Mouse (Mus musculus) heart, postnatal 36 days (tissue): Measurements from ENCODE around the gene Cenpb. TPM values are rescaled to one million over a fixed set of nuclear protein-coding genes. Genes with fewer than 3 reads are reported as not detected.
"Not testable (repeated sequence)": the region's sequence is repeated elsewhere in the genome, so short reads cannot be mapped to it uniquely, and the experiment has no call there.

ENCODE experiments used
- DNase-seq, 2 experiments: peaks; one replicate each; pipeline ENCODE4 v3.0.0; 2021 to 2022
- intact Hi-C: fragments of 180-260 bp; cut with DNase I; formaldehyde crosslinking; loops from one replicate; pipeline ENCODE4 v1.15.1; 2025
- total RNA-seq, 2 experiments: library from RNA; stranded (reverse); gene quantifications; 2 replicates each; pipeline ENCODE4 v1.2.3; 2021

Cenpb gene
- 10 to 100 TPM; 85.1 to 86.2 TPM for total RNA-seq

- intact Hi-C loops = loop anchor here (1.0 to 5.0 kb wide), 3 partner anchors 30 to 232 kb away; no protein-coding TSS in a partner anchor
- DNase-seq = peak; percentile 89
These were observed at the start of gene Cenpb for GRCm38 (mm10) chr2:131179990-131180587. TSS of gene Cenpb (minus strand) at chr2:131180067.

GRCm38 (mm10) chr2:131227243-131227642 lies 47.4 kb upstream of the Cenpb start:
- no peak for DNase-seq
- intact Hi-C loops = no loop called here

GRCm38 (mm10) chr2:131226669-131227068 lies 46.8 kb upstream of the Cenpb start:
- DNase-seq, intact Hi-C loops: not testable (repeated sequence)

GRCm38 (mm10) chr2:131225178-131225577 lies 45.3 kb upstream of the Cenpb start:
- no peak for DNase-seq
- intact Hi-C loops = no loop called here

GRCm38 (mm10) chr2:131223569-131223968 lies 43.7 kb upstream of the Cenpb start:
- intact Hi-C loops = loop anchor here (2.0 kb wide), 1 partner anchor 21 kb away; no protein-coding TSS in a partner anchor
- no peak for DNase-seq

- no peak for DNase-seq
- intact Hi-C loops = loop anchor here (2.0 kb wide), 1 partner anchor 22 kb away; no protein-coding TSS in a partner anchor
These were observed 42.7 kb upstream of the Cenpb start for GRCm38 (mm10) chr2:131222562-131222961.

GRCm38 (mm10) chr2:131221853-131222515 lies 42.1 kb upstream of the Cenpb start:
- DNase-seq = no peak
- intact Hi-C loops = loop anchor here (2.0 kb wide), 1 partner anchor 23 kb away; no protein-coding TSS in a partner anchor

GRCm38 (mm10) chr2:131220030-131220429 lies 40.2 kb upstream of the Cenpb start:
- intact Hi-C loops = no loop called here
- DNase-seq = no peak

GRCm38 (mm10) chr2:131215941-131216858 lies 36.3 kb upstream of the Cenpb start:
- intact Hi-C loops = loop anchor here (2.0 kb wide), 1 partner anchor 17 kb away; no protein-coding TSS in a partner anchor
- peak; percentile 25 to 54 for DNase-seq

- intact Hi-C loops = no loop called here
- DNase-seq = peak in 1 of 2 experiments; percentile 34
These were observed 33.9 kb upstream of the Cenpb start for GRCm38 (mm10) chr2:131213773-131214172.

- peak; percentile 44 to 49 for DNase-seq
- intact Hi-C loops = loop anchor here (2.0 kb wide), 1 partner anchor 44 kb away; no protein-coding TSS in a partner anchor
These were observed 31.3 kb upstream of the Cenpb start for GRCm38 (mm10) chr2:131211026-131211615.

GRCm38 (mm10) chr2:131209969-131210792 lies 30.3 kb upstream of the Cenpb start:
- DNase-seq = peak; percentile 95 to 99

GRCm38 (mm10) chr2:131209125-131209795 lies 29.4 kb upstream of the Cenpb start:
- peak in 1 of 2 experiments; percentile 22 for DNase-seq
- intact Hi-C loops = loop anchor here (2.0 kb wide), 2 partner anchors 54 to 114 kb away; partner anchors contain the start of gene Pank2

More at GRCm38 (mm10) chr2:131209969-131210792, 30.3 kb upstream of the Cenpb start:
- intact Hi-C loops = loop anchor here (1.0 to 2.0 kb wide), 4 partner anchors 30 to 115 kb away; partner anchors contain the start of genes Cenpb and Pank2

- intact Hi-C loops = loop anchor here (2.0 kb wide), 2 partner anchors 54 to 114 kb away; partner anchors contain the start of gene Pank2
- no peak for DNase-seq
These were observed 28.5 kb upstream of the Cenpb start for GRCm38 (mm10) chr2:131208356-131208755.

GRCm38 (mm10) chr2:131206778-131207177 lies 26.9 kb upstream of the Cenpb start, which contains the start of gene Ap5s1:
TSS of gene Ap5s1 (plus strand) at chr2:131207078.
- intact Hi-C loops = no loop called here
- DNase-seq = no peak

GRCm38 (mm10) chr2:131205521-131206182 lies 25.8 kb upstream of the Cenpb start:
- no peak for DNase-seq
- intact Hi-C loops = no loop called here

- DNase-seq = peak; percentile 96 to 97
- intact Hi-C loops = no loop called here
These were observed 24.6 kb upstream of the Cenpb start for GRCm38 (mm10) chr2:131204410-131204981.
